In genomic region chr5:24040601-24041000, GRCm38 (mm10) we compare ENCODE assay signal across 22 mouse cellular contexts.
"Had no signal": no experiment of that assay in that cellular context is flagged by ENCODE, and none has a peak within 500 bp of the region (broad histone marks: within the 10 kb centered on the region; RNA-seq: fewer than 3 reads in every experiment).

No protein-coding gene starts in this region.

- H3K4me1 ChIP-seq: heart, embryonic 13.5 days; heart, embryonic 15.5 days; hindbrain, embryonic 13.5 days; hindbrain, embryonic 15.5 days; kidney, embryonic 15.5 days had no signal

- H3K4me3 ChIP-seq: gastrocnemius, adult 2 months; heart, adult 2 months; heart, embryonic 13.5 days; heart, embryonic 15.5 days; hindbrain, embryonic 13.5 days; hindbrain, embryonic 15.5 days; kidney, embryonic 15.5 days; limb, embryonic 13.5 days; limb, embryonic 15.5 days; liver, embryonic 12.5 days had no signal

- H3K27ac ChIP-seq: heart, adult 2 months; heart, embryonic 13.5 days; heart, embryonic 15.5 days; hindbrain, embryonic 13.5 days; hindbrain, embryonic 15.5 days; hindbrain, postnatal 0 days; kidney, embryonic 15.5 days; kidney, postnatal 0 days; limb, embryonic 13.5 days; limb, embryonic 15.5 days; liver, embryonic 12.5 days; liver, embryonic 14.5 days had no signal

- H3K9me3 ChIP-seq: heart, embryonic 13.5 days; heart, embryonic 15.5 days; hindbrain, embryonic 13.5 days; hindbrain, embryonic 15.5 days; kidney, embryonic 15.5 days; limb, embryonic 13.5 days; limb, embryonic 15.5 days; liver, embryonic 12.5 days had no signal

- H3K27me3 ChIP-seq: heart, embryonic 13.5 days; heart, embryonic 15.5 days; hindbrain, embryonic 15.5 days; limb, embryonic 13.5 days; limb, embryonic 15.5 days had no signal

- H3K9ac ChIP-seq: heart, embryonic 13.5 days; heart, embryonic 15.5 days; hindbrain, embryonic 13.5 days; hindbrain, embryonic 15.5 days; kidney, embryonic 15.5 days; limb, embryonic 13.5 days; limb, embryonic 15.5 days; liver, embryonic 12.5 days; liver, embryonic 14.5 days had no signal

- DNase-seq: gastrocnemius, adult 2 months; gastrocnemius, postnatal 10 days; gastrocnemius, postnatal 25 days; kidney, adult 11 months; kidney, adult 2 months; kidney, adult 9 months; kidney, postnatal 25 days; layer of hippocampus, adult 9-11 months; layer of hippocampus, postnatal 36 days; left cerebral cortex, postnatal 4 days had no signal

- H3K36me3 ChIP-seq: heart, embryonic 13.5 days; heart, embryonic 15.5 days; hindbrain, embryonic 13.5 days; hindbrain, embryonic 15.5 days; kidney, embryonic 15.5 days; limb, embryonic 13.5 days; limb, embryonic 15.5 days; liver, embryonic 12.5 days had no signal
